Mouse (Mus musculus) lung, adult 2 months (tissue): ENCODE results near the gene Zfp275. TPM values are rescaled to one million over a fixed set of nuclear protein-coding genes. Genes with fewer than 3 reads are reported as not detected.
"Not testable (repeated sequence)": the region's sequence is repeated elsewhere in the genome, so short reads cannot be mapped to it uniquely, and the experiment has no call there.

Experiments
- DNase-seq: peaks from one replicate; pipeline ENCODE4 v3.0.0; 2022
- H3K4me1 ChIP-seq: fragments of 200-500 bp; 2 replicates; pipeline ENCODE4 v1.6.1; 2011; ENCODE audit warnings: low read length; ENCODE audit not compliant: control insufficient read depth, insufficient read depth
- H3K4me3 ChIP-seq: fragments of 200-500 bp; replicated peaks from 2 replicates; pipeline ENCODE3; 2011; ENCODE audit warnings: low read depth, mild to moderate bottlenecking, control low read depth, low read length; ENCODE audit errors: extremely low read depth
- CTCF ChIP-seq: fragments of 200-500 bp; IDR thresholded peaks from 2 replicates; pipeline ENCODE4 v1.5.1; 2011; ENCODE audit warnings: mild to moderate bottlenecking, low read length, control low read depth; ENCODE audit not compliant: insufficient read depth
- POLR2A ChIP-seq: fragments of 200-500 bp; IDR thresholded peaks from 2 replicates; pipeline ENCODE4 v1.6.1; 2011; ENCODE audit warnings: low read depth, mild to moderate bottlenecking, control low read depth, low read length, borderline replicate concordance; ENCODE audit errors: extremely low read depth
- WGBS: fragments of 180-500 bp; shearing (Covaris S2); methylation state at CpG from one replicate; pipeline ENCODE4 v1.1.7; 2018; 5-methylcytosine and 5-hydroxymethylcytosine counted together
- polyA plus RNA-seq: library from polyadenylated mRNA; depleted of rRNA; stranded (reverse); fragments of >200 nt; gene quantifications from 2 replicates; pipeline ENCODE4 v1.2.3, GENCODE M21; 2012; rRNA removed

Gene Zfp275
- 10.7 and 14.7 TPM in 2 replicates for polyA plus RNA-seq

- peak; percentile 68 for DNase-seq
- TF ChIP-seq CTCF, result no peak
- peak; percentile 44; the same call in 1 of the 2 replicates for TF ChIP-seq POLR2A
- 32% methylated on average over 36 of the region's 37 CpGs for WGBS
- peak within 1 kb of the TSS; percentile 98 for H3K4me3 ChIP-seq
- peaks cover 2% of the 10 kb centered on the region; the same call in 1 of the 2 replicates for H3K4me1 ChIP-seq
These were observed at the start of gene Zfp275 for GRCm38 (mm10) chrX:73342483-73342895. TSS of gene Zfp275 (plus strand) at chrX:73342621.

GRCm38 (mm10) chrX:73292876-73293275, 49.5 kb upstream of the Zfp275 start, which contains the start of the genes Xlr5a and Xlr5c:
TSS of gene Xlr5a (minus strand) at chrX:73292976.
TSS of gene Xlr5c (minus strand) at chrX:73292976.
- not testable (repeated sequence) for DNase-seq, H3K4me1 ChIP-seq, H3K4me3 ChIP-seq
- WGBS, result 88% methylated on average over 16 of the region's 17 CpGs

GRCm38 (mm10) chrX:73295745-73296144, 46.7 kb upstream of the Zfp275 start:
- not testable (repeated sequence) for H3K4me3 ChIP-seq, DNase-seq, H3K4me1 ChIP-seq
- WGBS, result 65% methylated on average over 10 of the region's 10 CpGs

GRCm38 (mm10) chrX:73312522-73312921, 29.9 kb upstream of the Zfp275 start:
- Histone ChIP-seq H3K4me3 (no peak overlapping the region), H3K4me1 (no peaks in the 10 kb centered on the region)
- TF ChIP-seq CTCF, result no peak
- TF ChIP-seq POLR2A, result no peak
- peak; percentile 3 for DNase-seq
- 29% methylated on average over 3 of the region's 3 CpGs for WGBS

GRCm38 (mm10) chrX:73321029-73321428, 21.4 kb upstream of the Zfp275 start:
- no peak for DNase-seq
- TF ChIP-seq POLR2A (no peak), CTCF (no peak)
- Histone ChIP-seq H3K4me1 (no peaks in the 10 kb centered on the region), H3K4me3 (no peak overlapping the region)
- 67% methylated on average over 3 of the region's 3 CpGs for WGBS

GRCm38 (mm10) chrX:73327215-73327614, 15.2 kb upstream of the Zfp275 start:
- Histone ChIP-seq H3K4me3 (no peak overlapping the region), H3K4me1 (no peaks in the 10 kb centered on the region)
- no peak for TF ChIP-seq CTCF
- no peak for TF ChIP-seq POLR2A
- DNase-seq, result no peak
- 54% methylated on average over 2 of the region's 2 CpGs for WGBS

GRCm38 (mm10) chrX:73333548-73333947, 8.9 kb upstream of the Zfp275 start:
- Histone ChIP-seq H3K4me3 (no peak overlapping the region), H3K4me1 (no peaks in the 10 kb centered on the region)
- no peak for TF ChIP-seq POLR2A
- no peak for TF ChIP-seq CTCF
- DNase-seq, result no peak

- Histone ChIP-seq H3K4me3 (no peak within 1 kb of the TSS), H3K4me1 (no peaks in the 10 kb centered on the region)
- TF ChIP-seq POLR2A, result no peak
- TF ChIP-seq CTCF, result no peak
- DNase-seq, result no peak
- 85% methylated on average over 4 of the region's 4 CpGs for WGBS
These were observed 5.7 kb upstream of the Zfp275 start, which contains the start of gene Gm45015 for GRCm38 (mm10) chrX:73336740-73337139. TSS of gene Gm45015 (minus strand) at chrX:73336840.

GRCm38 (mm10) chrX:73341473-73341872, 948 bp upstream of the Zfp275 start:
- TF ChIP-seq POLR2A, result no peak
- TF ChIP-seq CTCF, result no peak
- H3K4me3 ChIP-seq, result no peak overlapping the region
- peaks cover 2% of the 10 kb centered on the region; the same call in 1 of the 2 replicates for H3K4me1 ChIP-seq
- WGBS, result 66% methylated on average over 1 of the region's 1 CpGs
- DNase-seq, result no peak

GRCm38 (mm10) chrX:73342068-73342467, 353 bp upstream of the Zfp275 start:
- no peak for DNase-seq
- H3K4me3 ChIP-seq, result no peak overlapping the region
- TF ChIP-seq POLR2A (no peak), CTCF (no peak)
- WGBS, result 48% methylated on average over 3 of the region's 3 CpGs
- H3K4me1 ChIP-seq, result peaks cover 2% of the 10 kb centered on the region; the same call in 1 of the 2 replicates

- Histone ChIP-seq H3K4me3 (peak overlapping the region; percentile 98), H3K4me1 (peaks cover 2% of the 10 kb centered on the region; the same call in 1 of the 2 replicates)
- 24% methylated on average over 15 of the region's 15 CpGs for WGBS
- no peak for DNase-seq
- TF ChIP-seq CTCF (no peak), POLR2A (no peak)
These were observed 717 bp downstream of the Zfp275 start for GRCm38 (mm10) chrX:73342941-73343735.
